Mouse (Mus musculus) adrenal gland, adult 2 months (tissue): ENCODE data around the gene Cage1. TPM values are rescaled to one million over a fixed set of nuclear protein-coding genes. Genes with fewer than 3 reads are reported as not detected.

Experiments
- DNase-seq: peaks from one replicate; pipeline ENCODE4 v3.0.0; 2021
- polyA plus RNA-seq: library from polyadenylated mRNA; depleted of rRNA; stranded (reverse); fragments of >200 nt; gene quantifications from 2 replicates; pipeline ENCODE4 v1.2.3, GENCODE M21; 2012
- total RNA-seq, 2 experiments: library from RNA; stranded (reverse); gene quantifications; 2 replicates each; pipeline ENCODE4 v1.2.3; 2021

Gene Cage1
- total and polyA plus RNA-seq, 3 experiments, result 0.16 to 4.2 (median 2.7) TPM

GRCm38 (mm10) chr13:38010444-38010910 is 26.4 kb downstream of the Cage1 start:
- DNase-seq, result no peak

GRCm38 (mm10) chr13:38009721-38010408 is 27.0 kb downstream of the Cage1 start:
- no peak for DNase-seq

DNA sequence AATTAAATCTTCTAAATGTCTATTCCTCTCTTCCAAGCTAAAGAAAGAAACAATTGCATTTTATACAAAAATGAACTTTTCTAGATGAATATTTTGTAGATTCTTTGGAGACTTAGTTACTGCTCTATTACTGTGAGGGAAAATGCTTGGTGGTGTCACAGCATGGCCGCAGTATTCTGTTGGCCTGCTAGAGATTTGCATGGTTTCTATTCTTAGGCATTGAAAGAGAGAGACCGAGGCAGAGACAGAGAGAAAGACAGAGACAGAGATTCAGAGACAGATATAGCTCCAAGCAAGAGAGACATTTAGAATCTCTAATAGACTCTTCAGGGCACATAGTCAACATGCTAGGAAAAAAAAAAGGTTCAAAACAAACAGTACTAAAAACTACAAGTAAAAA is 28.9 kb downstream of the Cage1 start:
- no peak for DNase-seq

DNA sequence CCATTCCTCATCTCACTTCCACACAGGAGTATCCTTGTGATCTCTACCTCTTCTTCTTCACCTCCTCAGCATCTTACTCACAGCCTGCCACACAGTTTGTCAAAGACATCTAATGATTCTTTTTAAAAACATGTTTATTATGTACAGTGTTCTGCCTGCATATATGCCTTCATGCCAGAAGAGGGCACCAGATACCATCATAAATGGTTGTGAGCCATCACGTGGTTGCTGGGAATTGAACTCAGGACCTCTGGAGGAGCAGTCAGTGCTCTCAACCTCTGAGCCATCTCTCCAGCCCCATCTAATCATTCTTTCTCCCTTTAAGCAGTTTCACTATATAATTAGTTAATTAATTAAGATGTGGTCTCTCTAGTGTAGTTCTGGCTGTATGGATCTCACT is 34.4 kb downstream of the Cage1 start:
- DNase-seq, result no peak

DNA sequence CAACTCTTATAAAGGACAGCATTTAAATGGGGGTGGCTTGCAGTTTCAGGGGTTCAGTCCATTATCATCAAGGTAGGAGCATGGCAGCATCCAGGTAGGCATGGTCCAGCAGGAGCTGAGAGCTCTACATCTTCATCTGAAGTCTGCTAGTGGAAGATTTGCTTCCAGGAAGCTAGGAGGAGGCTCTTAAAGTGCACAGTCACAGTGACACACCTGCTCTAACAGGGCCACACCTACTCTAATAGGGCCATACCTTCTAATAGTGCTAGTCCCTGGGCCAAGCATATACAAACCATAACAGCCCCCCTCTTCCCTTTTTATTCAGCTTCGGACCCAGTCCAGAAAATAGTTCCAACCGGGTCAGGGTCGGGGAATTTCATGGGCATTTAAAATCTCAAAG is 37.2 kb downstream of the Cage1 start:
- DNase-seq, result peak; percentile 31

DNA sequence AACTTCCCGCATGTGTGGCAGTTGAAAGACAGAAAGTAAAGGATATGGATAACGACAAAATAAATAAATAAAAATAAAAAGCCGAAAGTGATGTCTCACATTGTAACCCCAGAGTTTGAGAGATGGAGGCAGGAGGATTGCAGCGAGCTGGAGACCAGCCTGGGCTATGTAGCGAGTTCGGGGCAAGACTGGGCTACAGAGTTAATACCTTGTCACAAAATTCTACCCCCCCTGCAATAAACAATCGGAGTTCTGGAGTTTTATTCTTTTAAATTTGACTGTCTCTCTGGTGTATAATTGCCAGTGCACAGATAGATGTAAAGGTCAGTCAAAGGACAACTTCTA is 42.5 kb downstream of the Cage1 start:
- DNase-seq, result no peak

DNA sequence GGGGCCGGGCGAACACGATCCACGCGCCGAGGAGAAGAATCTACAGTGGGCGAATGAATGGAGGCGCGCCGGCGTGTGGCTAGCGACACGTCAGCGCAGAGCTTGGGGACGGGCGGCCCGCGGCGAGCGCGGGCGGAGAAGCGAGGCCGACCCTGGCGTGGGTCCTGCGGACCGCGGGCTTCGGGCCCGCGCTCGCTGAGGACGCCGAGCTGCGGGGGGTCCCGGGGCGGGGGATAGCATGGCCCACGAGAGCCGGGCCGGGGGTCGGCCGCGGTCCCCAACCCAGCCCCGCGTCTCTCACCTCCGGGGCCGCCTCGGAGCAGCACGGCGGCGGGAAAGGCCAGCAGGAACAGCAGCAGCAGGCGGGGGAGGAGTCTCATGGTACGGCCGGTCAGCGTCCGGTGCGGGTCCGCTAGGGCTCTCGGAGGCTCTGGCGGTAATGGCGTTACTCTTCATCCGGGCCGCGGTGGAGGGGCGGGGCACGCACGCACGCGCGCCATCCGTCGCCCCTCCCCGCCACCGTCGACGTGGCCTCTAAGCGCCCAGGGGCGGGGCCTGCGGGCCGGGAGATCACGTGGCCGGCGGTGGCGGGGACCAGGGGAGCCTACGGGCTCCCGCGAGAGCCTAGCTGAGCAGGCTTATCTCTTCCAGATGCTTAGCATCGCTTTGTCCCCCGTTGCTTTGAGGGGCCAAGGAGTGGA is 43.0 kb downstream of the Cage1 start, which contains the start of gene Ssr1:
TSS of gene Ssr1 (minus strand) at position 514 of the 701 bp plus-strand sequence.
- peak; percentile 97 for DNase-seq

- peak; percentile 58 for DNase-seq
Measured at GRCm38 (mm10) chr13:37993376-37993703, 43.5 kb downstream of the Cage1 start.

GRCm38 (mm10) chr13:37992638-37993371 is 44.1 kb downstream of the Cage1 start:
- DNase-seq, result peak; percentile 20

- no peak for DNase-seq
Measured at GRCm38 (mm10) chr13:37989701-37990100, 47.2 kb downstream of the Cage1 start.

DNA sequence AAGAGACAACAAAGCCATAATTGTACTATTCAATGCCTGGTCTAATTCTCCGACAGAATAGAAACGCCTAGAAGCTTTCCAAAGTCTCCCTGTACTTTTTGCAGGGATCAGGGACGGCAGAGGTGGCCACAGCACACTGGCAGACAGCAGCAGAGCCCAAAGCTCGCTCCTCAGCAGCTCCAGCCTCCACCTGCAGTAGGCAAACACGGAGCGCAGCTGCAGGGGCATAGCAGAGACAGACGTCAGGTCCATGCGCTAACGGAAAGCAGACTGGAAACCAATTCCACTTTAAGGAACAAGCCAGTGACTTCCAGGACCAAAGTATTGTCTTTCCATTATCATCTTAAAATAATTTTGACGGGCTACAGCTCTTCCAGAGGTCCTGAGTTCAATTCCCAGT is 50.7 kb downstream of the Cage1 start:
- DNase-seq, result no peak

DNA sequence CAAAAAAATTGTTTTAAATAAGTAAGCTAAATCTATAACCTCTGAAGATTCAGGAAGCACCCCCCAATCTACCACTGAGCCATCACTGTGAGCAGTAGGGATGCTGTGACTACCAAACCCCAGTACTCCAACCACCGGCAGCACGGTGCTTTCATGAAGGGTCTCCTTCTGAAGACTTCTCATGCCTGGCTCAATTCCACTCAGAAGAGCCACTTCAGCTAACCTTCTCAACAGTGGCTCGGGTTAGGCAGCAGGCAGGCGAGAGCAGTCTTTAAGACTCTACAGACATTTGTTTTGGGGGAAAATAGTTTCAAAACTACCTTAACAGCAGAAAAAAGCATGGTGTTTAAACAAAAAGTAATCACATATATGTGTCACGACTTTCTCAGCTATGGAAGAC is 55.8 kb downstream of the Cage1 start:
- DNase-seq, result no peak

- no peak for DNase-seq
Measured at GRCm38 (mm10) chr13:37980346-37980745, 56.5 kb downstream of the Cage1 start.

GRCm38 (mm10) chr13:37979506-37979905 is 57.4 kb downstream of the Cage1 start:
- no peak for DNase-seq

DNA sequence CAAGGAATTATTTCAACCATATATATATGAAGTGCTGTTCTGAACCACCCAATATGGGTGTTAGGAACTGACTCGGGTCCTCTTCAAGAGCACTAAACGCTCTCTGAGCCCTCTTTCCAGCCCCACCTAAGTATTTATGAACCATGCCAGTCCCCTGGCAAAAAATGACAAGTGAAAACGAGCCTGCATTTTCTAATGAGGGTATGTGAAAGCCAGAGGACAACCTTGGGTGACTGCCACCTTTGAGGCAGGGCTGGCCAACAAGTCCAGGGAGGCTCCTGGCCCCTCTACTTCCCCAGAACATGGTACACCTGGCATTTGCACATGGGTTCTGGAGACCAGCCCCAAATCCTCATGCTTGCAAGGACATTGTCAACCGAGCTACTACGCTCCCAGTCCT is 62.1 kb downstream of the Cage1 start:
- no peak for DNase-seq

DNA sequence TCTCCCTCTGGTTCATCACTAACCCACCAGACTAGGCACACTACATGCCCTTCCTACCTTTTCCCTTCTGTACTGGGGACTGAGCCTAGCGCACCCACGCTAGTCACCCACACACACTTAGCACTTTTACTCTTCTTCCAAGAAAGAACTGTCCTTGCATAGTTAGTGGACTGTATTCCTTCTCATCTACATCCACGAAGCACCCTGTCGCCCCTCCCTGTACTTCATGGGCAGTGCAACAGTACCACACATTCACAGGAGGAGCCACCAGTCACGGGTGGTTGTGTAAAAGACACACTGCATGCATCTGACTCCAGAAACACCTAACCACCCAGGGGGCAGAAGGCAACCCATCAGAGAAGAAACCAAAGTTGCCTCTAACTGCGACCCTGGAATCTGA is 62.8 kb downstream of the Cage1 start:
- DNase-seq, result no peak

GRCm38 (mm10) chr13:37970887-37971530 is 65.9 kb downstream of the Cage1 start:
- no peak for DNase-seq

DNA sequence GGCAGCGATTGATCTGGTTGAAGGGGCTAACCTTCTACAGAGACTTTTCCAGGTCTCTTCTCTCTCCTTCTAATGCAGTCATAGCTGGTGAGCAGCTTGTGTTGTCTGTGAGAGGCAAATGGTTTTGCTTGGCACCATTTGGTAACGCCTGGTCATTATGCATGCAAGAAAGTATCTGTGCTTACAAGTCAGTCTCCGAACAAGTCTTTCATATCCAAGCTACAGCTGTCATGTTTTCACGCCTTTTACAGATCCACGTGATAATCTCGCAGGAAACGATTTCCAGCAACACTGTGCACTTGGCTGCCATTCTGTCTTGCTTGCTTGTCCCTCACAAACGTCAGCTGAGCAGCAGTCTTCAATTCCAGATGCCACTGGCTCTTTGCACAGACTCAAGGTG is 66.9 kb downstream of the Cage1 start:
- no peak for DNase-seq

DNA sequence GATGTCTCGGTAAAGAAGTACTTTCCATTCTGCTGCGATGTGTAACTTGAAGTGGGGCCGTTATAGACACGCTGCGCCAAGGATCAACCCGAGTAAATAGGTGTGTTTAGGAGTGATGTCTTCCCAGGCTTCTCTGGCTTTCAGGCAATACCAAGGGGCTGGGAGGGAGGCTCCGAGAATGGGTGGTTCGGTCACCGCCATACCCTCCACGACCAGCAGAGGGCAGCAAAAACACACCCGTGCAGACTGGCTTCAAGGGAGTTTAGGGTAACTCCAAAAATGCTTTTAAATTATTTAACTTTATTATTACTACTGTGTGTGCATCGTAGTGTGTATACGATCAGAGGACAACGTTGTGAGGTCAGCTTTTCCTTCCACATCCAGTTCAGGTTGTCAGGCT is 67.5 kb downstream of the Cage1 start:
- DNase-seq, result peak; percentile 86

GRCm38 (mm10) chr13:37967565-37967964 is 69.3 kb downstream of the Cage1 start:
- no peak for DNase-seq

- DNase-seq, result no peak
Measured at GRCm38 (mm10) chr13:37967052-37967437, 69.8 kb downstream of the Cage1 start.

DNA sequence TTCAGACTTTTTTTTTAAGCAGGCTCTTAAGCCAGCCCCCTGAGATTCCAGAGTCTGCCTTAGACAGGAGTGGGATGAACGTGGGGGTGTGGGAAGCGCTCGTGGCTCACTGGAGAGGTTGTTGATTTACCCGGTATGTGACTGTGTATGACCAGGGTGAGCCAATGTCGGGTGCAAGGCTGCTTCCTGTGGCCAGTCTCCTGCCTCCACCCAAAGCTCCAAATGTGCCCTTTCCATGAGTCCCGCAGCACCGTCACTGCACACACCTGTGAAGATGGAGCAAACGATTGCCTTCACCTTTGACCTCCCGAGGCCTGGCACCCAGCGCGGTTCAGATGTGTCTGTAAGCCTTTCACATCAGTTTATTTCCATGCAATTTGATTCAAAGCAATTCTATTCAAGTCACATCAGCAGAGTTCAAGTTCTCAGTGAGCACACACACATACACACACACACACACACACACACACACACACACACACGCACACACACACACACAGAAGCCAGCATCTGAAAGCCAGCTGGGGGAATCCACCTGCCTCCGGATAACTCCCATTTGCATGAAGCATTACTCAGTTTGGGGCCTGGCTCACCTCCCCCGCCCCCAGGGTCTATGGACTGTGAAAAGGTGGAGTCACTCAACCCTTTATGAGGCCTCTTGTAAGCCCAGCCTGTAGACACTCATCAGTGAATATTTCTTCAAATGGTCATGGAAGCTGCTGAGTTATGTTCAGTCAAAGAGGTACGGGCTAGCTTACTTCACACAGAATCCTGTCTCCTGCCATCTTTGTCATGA is 70.4 kb downstream of the Cage1 start:
- no peak for DNase-seq
